Comparison of ENCODE assay signal across 23 mouse cellular contexts in genomic region chr12:55666699-55667098, GRCm38 (mm10).
DNase-seq lines count a peak whose midpoint lies in the region; TF ChIP-seq lines count a peak whose summit lies in the region.
"Had no signal": no experiment of that assay in that cellular context is flagged by ENCODE, and none has a peak within 500 bp of the region (broad histone marks: within the 10 kb centered on the region; RNA-seq: fewer than 3 reads in every experiment).

No protein-coding gene starts in this region.

- peak; percentile 5 for DNase-seq in layer of hippocampus, adult 11-12 months (ENCODE audit: low spot score)
- DNase-seq in layer of hippocampus, adult 9-10 months (ENCODE audit: low spot score), result no peak
- DNase-seq in gonadal fat pad, adult 2 months (ENCODE audit: low read depth), result peak; percentile 13
- DNase-seq in left cerebral cortex, postnatal 14 days (ENCODE audit: low spot score in 2 of 2), result peak; percentile 9 to 42
- DNase-seq in adrenal gland, postnatal 4 days (ENCODE audit: low spot score in 2 of 2), result no peak
- DNase-seq in urinary bladder, postnatal 36 days (ENCODE audit: low spot score in 2 of 2), result no peak
- no peak for DNase-seq in kidney, adult 8-10 months
- DNase-seq: cerebellum, postnatal 10 days; embryo, embryonic 11 days; heart, adult 11 months; heart, postnatal 4 days; kidney, adult 9 months; kidney, postnatal 36 days; liver, embryonic 13.5 days; midbrain, embryonic 14.5 days; thymus, postnatal 4 days had no signal

- H3K27me3 ChIP-seq in ES-Bruce4 (ENCODE audit: control insufficient read depth, insufficient read depth, low read length, poor library complexity, severe bottlenecking), result no peaks in the 10 kb centered on the region
- H3K27me3 ChIP-seq: embryonic facial prominence, embryonic 15.5 days; heart, embryonic 13.5 days; liver, embryonic 13.5 days; lung, embryonic 15.5 days; neural tube, embryonic 15.5 days had no signal

- no peak for TF ChIP-seq EP300 in ES-Bruce4 (IDR thresholded peaks at IDR 0.05; ENCODE audit: insufficient read depth, low read depth, low read length)

- no peak for TF ChIP-seq POLR2A in ES-Bruce4 (IDR thresholded peaks at IDR 0.05; ENCODE audit: insufficient read depth, low read length)

- H3K36me3 ChIP-seq in ES-Bruce4 (ENCODE audit: control insufficient read depth, insufficient read depth, low read length, poor library complexity, severe bottlenecking), result no peaks in the 10 kb centered on the region
- H3K36me3 ChIP-seq: embryonic facial prominence, embryonic 15.5 days; liver, embryonic 13.5 days had no signal

- no peaks in the 10 kb centered on the region for H3K9me3 ChIP-seq in ES-Bruce4 (replicated peaks; ENCODE audit: control insufficient read depth, insufficient read depth, low read length, poor library complexity, severe bottlenecking)
- H3K9me3 ChIP-seq: embryonic facial prominence, embryonic 15.5 days; forebrain, embryonic 10.5 days; heart, embryonic 13.5 days; liver, embryonic 13.5 days; lung, embryonic 15.5 days; neural tube, embryonic 15.5 days had no signal

- H3K27ac ChIP-seq in ES-Bruce4 (ENCODE audit: insufficient read depth, low read length), result peak overlapping the region; percentile 35
- H3K27ac ChIP-seq: embryonic facial prominence, embryonic 15.5 days; forebrain, embryonic 10.5 days; heart, embryonic 13.5 days; liver, embryonic 13.5 days; lung, embryonic 15.5 days; neural tube, embryonic 15.5 days had no signal

- no peak overlapping the region for H3K4me3 ChIP-seq in ES-Bruce4 (ENCODE audit: low read depth, low read length)
- H3K4me3 ChIP-seq: embryonic facial prominence, embryonic 15.5 days; forebrain, embryonic 10.5 days; heart, embryonic 13.5 days; liver, embryonic 13.5 days; lung, embryonic 15.5 days; myocyte; neural tube, embryonic 15.5 days had no signal

- TF ChIP-seq CTCF in ES-Bruce4 (IDR thresholded peaks at IDR 0.05; ENCODE audit: low read depth, low read length), result no peak

- H3K4me1 ChIP-seq in ES-Bruce4 (ENCODE audit: control insufficient read depth, insufficient read depth, low read length), result peaks cover 4% of the 10 kb centered on the region
- H3K4me1 ChIP-seq: embryonic facial prominence, embryonic 15.5 days; forebrain, embryonic 10.5 days; liver, embryonic 13.5 days; lung, embryonic 15.5 days; neural tube, embryonic 15.5 days had no signal

- no peak overlapping the region for H3K9ac ChIP-seq in ES-Bruce4 (ENCODE audit: low read depth, poor library complexity, severe bottlenecking)
- H3K9ac ChIP-seq: embryonic facial prominence, embryonic 15.5 days; heart, embryonic 13.5 days; liver, embryonic 13.5 days; lung, embryonic 15.5 days; neural tube, embryonic 15.5 days had no signal

- intact Hi-C loops in left cerebral cortex, postnatal 14 days (cut with DNase I), result no loop called here

Comparison
In these comparisons a context has a peak if more than half of its experiments do, and no peak if none do; other contexts are left out.
1. DNase-seq: peak in layer of hippocampus, adult 11-12 months (single experiment), gonadal fat pad, adult 2 months (single experiment) and left cerebral cortex, postnatal 14 days (2 of 2); none in layer of hippocampus, adult 9-10 months (single experiment), adrenal gland, postnatal 4 days (0 of 2), urinary bladder, postnatal 36 days (0 of 2) and kidney, adult 8-10 months (0 of 2).